Mouse (Mus musculus) liver, embryonic 16.5 days (tissue): ENCODE results near the gene Max. TPM values are rescaled to one million over a fixed set of nuclear protein-coding genes. Genes with fewer than 3 reads are reported as not detected.

Experiments used
- ATAC-seq: fragments of 200-750 bp; cut with Nextera tagmentation; 2 replicates; pipeline ENCODE4 v1.8.0; 2017; ENCODE audit warnings: low read depth, mild to moderate bottlenecking, moderate number of reproducible peaks, moderate library complexity
- H3K27ac ChIP-seq: fragments of 300-500 bp; sonication (generic); 2 replicates; pipeline ENCODE4 v1.5.1; 2014; ENCODE audit warnings: mild to moderate bottlenecking, low read length
- H3K27me3 ChIP-seq: fragments of 300-500 bp; sonication (generic); 2 replicates; pipeline ENCODE4 v1.6.1; 2014; ENCODE audit warnings: low read depth, low read length, mixed read lengths; ENCODE audit not compliant: control insufficient read depth, insufficient read depth
- H3K36me3 ChIP-seq: fragments of 300-500 bp; sonication (generic); 2 replicates; pipeline ENCODE4 v1.6.1; 2014; ENCODE audit warnings: mild to moderate bottlenecking; ENCODE audit not compliant: control insufficient read depth, insufficient read depth
- H3K4me1 ChIP-seq: fragments of 300-500 bp; sonication (generic); 2 replicates; pipeline ENCODE4 v1.6.1; 2014; ENCODE audit warnings: low read depth, low read length, mixed read lengths; ENCODE audit not compliant: control insufficient read depth
- H3K4me2 ChIP-seq: fragments of 300-500 bp; sonication (generic); 2 replicates; pipeline ENCODE4 v1.6.1; 2014; ENCODE audit warnings: low read depth, low read length, mixed read lengths
- H3K4me3 ChIP-seq: fragments of 300-500 bp; sonication (generic); 2 replicates; pipeline ENCODE4 v1.5.1; 2014; ENCODE audit warnings: low read depth, mild to moderate bottlenecking, low read length
- H3K9ac ChIP-seq: fragments of 300-500 bp; sonication (generic); 2 replicates; pipeline ENCODE4 v1.6.1; 2014; ENCODE audit warnings: low read depth, low read length
- H3K9me3 ChIP-seq: fragments of 300-500 bp; sonication (generic); replicated peaks from 2 replicates; pipeline ENCODE4 v1.6.1; 2016; ENCODE audit warnings: low read length; ENCODE audit not compliant: control insufficient read depth
- WGBS: fragments of 180-500 bp; shearing (Covaris S2); extraction: QIAGEN DNeasy Blood & Tissue Kit; methylation state at CpG from one replicate; pipeline ENCODE4 v1.1.7; 2014; ENCODE audit not compliant: insufficient replicate concordance; 5-methylcytosine and 5-hydroxymethylcytosine counted together
- polyA plus RNA-seq: library from polyadenylated mRNA; unstranded; fragments of >200 nt; fragmentation: Nextera tagmentation; extraction: Ambion mirVana; gene quantifications from 2 replicates; pipeline ENCODE4 v1.2.1, GENCODE M21; 2015

Gene Max
- polyA plus RNA-seq, 1 experiment from 2014 or later = 7.6 TPM

DNA sequence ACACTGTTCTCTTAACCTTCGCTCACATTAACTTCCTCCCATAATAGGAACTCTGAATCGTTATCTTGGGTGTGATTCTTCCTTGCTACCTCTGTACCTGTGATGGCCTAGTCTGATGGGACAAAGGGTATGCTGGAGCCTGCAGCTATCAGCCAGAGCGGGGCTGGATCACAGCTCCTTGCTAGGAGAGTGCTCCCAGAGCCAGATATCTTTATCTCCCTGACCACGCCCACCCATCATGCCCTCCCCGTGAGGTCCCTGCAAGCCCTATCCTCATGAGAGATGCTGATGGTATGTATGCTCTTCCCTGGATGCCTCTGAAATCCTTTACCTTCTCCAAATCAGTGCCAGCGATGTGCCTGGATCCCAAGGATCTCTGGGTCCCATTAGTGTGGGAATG, 31.8 kb downstream of the Max start:
- no peak overlapping the region for H3K4me3 ChIP-seq
- no peaks in the 10 kb centered on the region for H3K9me3 ChIP-seq
- H3K27ac ChIP-seq = no peak overlapping the region
- H3K4me2 ChIP-seq = no peak overlapping the region
- no peaks in the 10 kb centered on the region for H3K27me3 ChIP-seq
- H3K9ac ChIP-seq = no peak overlapping the region
- H3K36me3 ChIP-seq = no peaks in the 10 kb centered on the region
- WGBS = 40% methylated on average over 6 of the region's 6 CpGs
- H3K4me1 ChIP-seq = peaks cover 15% of the 10 kb centered on the region
- peak; percentile 96 for ATAC-seq

DNA sequence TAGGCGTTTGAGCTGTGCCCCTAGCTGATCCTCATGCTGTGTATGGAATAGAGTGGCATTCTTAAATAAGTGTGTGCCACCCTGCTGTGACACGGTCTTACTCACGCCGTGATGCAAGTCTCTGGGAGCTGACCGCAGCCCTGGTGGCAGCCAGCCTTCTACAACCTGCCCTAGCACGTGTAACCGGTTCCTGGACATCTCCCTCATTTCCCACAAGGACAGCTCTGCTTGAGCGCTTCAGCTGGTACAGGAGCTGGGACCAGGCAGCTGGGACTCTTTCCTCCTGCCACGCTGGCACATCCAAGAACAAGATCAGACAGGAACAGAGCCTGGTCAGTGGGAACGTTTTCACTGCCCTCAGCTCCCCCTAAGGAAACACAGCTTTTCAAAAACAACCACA, 34.5 kb downstream of the Max start:
- ATAC-seq = no peak
- Histone ChIP-seq H3K9me3 (no peaks in the 10 kb centered on the region), H3K4me2 (no peak overlapping the region), H3K36me3 (no peaks in the 10 kb centered on the region), H3K4me3 (no peak overlapping the region), H3K9ac (no peak overlapping the region), H3K27ac (no peak overlapping the region), H3K4me1 (peaks cover 15% of the 10 kb centered on the region), H3K27me3 (no peaks in the 10 kb centered on the region)
- WGBS = 64% methylated on average over 10 of the region's 10 CpGs

DNA sequence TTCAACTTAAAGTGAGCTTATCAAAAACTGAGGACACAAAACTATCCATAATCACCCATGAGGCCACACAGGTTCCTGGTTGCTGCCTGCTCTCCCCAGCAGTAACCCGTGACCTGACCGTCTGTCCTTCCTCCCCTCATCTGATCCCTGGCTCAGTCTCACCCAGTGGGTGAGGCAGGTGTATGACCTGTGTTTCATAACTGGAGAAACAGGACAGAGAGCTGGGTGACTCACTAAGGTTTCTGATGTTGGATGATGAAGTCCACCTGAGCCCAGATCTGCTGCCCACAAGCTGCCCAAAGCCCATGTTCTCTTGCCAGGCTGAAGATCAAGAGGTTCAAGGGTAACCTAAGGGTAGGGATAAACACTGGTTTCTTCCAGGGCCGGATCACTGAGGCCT, 35.0 kb downstream of the Max start:
- Histone ChIP-seq H3K4me2 (no peak overlapping the region), H3K4me1 (peaks cover 15% of the 10 kb centered on the region), H3K9me3 (no peaks in the 10 kb centered on the region), H3K27me3 (no peaks in the 10 kb centered on the region), H3K36me3 (no peaks in the 10 kb centered on the region), H3K4me3 (no peak overlapping the region), H3K9ac (no peak overlapping the region), H3K27ac (no peak overlapping the region)
- no peak for ATAC-seq
- 78% methylated on average over 3 of the region's 3 CpGs for WGBS

DNA sequence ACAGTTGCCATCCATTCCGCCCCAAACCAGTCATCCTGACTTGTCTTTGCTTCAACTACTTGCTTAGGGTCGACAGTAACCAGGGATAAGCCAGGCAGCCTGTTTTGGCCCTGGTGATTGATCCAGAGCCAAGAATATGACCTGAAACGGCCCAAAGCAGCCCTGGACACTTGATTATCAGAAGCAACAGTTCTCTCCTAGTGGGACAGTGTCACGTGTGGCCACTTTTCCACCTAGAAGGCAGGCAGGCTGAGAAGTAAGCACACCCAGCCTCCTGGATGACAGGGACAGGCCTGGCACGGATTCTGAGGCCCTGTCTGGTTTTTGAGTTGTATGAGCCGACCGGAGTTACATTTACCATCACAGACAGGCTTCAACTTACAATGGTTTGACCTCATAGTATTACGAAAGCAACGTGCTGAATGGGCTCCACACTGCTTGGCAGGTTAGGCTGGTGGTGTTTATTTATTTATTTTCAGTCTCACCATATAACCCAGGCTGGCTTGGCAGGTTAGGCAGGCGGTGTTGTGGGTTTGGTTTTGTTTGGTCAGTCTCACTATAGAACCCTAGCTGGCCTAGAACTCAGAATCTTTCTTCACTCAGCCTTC, 35.6 kb downstream of the Max start:
- H3K4me1 ChIP-seq = peaks cover 14% of the 10 kb centered on the region
- no peak overlapping the region for H3K4me2 ChIP-seq
- no peaks in the 10 kb centered on the region for H3K27me3 ChIP-seq
- no peak overlapping the region for H3K4me3 ChIP-seq
- WGBS = 66% methylated on average over 10 of the region's 10 CpGs
- no peak overlapping the region for H3K27ac ChIP-seq
- no peak for ATAC-seq
- no peaks in the 10 kb centered on the region for H3K9me3 ChIP-seq
- H3K36me3 ChIP-seq = no peaks in the 10 kb centered on the region
- no peak overlapping the region for H3K9ac ChIP-seq

DNA sequence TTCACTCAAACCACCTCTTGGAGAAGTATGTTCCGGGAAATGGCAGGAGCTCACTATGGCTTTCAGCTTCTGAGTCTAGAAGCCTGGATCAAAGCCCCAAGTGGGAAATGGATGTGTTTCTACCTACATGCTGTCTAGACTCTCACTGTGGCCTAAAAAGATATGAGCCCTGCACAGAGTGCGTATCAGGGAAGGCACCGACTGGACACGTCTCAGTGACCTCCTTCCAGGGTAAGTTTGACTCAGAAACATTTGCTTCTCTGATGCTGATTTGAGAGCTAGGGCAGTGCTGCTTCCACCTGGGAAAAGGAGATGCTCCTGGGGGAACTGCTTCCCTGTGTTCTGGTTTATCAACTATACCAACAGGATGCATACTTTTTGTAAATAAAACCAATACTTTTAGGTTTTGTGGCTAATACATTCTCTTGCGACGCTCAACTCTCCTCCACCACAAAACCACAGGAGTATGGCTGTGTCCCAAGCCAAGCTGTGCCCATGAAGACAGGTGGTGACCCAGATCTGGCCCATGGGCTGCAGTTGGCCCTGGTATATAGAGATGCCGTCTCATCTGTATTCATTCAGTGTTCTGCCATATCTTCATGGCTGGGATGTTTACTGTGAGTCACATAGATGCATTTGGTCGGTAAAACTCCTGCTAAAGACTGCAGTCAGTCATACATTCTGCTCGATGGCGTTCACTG, 36.9 kb downstream of the Max start:
- Histone ChIP-seq H3K27ac (no peak overlapping the region), H3K4me3 (no peak overlapping the region), H3K36me3 (peaks cover 2% of the 10 kb centered on the region; the same call in 1 of the 2 replicates), H3K4me1 (peaks cover 7% of the 10 kb centered on the region), H3K4me2 (no peak overlapping the region), H3K27me3 (no peaks in the 10 kb centered on the region), H3K9me3 (no peaks in the 10 kb centered on the region), H3K9ac (no peak overlapping the region)
- no peak for ATAC-seq
- WGBS = 78% methylated on average over 10 of the region's 10 CpGs

DNA sequence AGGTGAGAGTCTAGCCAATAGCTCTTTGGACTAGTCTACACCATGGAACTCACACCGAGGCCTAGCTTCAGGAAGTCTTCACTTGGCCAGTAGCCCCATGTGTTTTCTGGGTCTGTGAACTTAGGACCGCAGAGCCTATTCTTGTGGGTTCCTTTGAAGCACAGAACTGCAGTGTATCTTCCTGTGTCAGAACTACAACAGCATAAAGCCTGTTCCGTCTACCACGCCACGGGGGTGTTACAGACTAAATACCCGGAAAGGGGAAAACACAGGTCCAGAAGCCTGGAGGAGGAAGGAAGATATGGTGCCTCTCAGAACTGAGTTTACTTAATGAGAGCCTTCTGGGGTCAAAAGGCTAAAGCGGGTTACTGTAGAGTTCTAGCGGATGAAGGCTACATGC, 38.9 kb downstream of the Max start:
- 79% methylated on average over 8 of the region's 8 CpGs for WGBS
- H3K4me1 ChIP-seq = peaks cover 10% of the 10 kb centered on the region
- H3K4me2 ChIP-seq = no peak overlapping the region
- H3K4me3 ChIP-seq = no peak overlapping the region
- H3K27ac ChIP-seq = no peak overlapping the region
- no peaks in the 10 kb centered on the region for H3K27me3 ChIP-seq
- H3K36me3 ChIP-seq = peaks cover 2% of the 10 kb centered on the region; the same call in 1 of the 2 replicates
- H3K9ac ChIP-seq = no peak overlapping the region
- no peak for ATAC-seq
- no peaks in the 10 kb centered on the region for H3K9me3 ChIP-seq

DNA sequence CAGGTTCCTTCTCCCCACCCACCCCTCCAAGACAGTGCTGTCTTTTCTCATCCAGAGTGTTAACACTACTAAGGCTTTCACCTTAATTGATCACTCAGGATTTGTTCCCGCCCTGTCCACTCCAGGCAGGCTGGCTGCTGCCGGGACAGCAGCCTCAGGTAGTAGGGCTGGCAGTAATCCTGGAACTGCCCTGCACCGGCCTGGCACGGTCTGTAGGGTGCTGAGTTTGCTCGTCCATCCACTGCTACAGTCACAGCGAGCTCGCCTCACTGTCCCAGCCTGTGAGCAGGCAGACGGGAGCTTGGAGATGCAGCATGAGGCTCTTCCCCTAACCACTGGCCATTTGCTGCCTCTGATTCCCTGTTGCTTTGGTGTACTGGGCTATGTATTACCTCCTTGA, 41.0 kb downstream of the Max start:
- WGBS = 87% methylated on average over 8 of the region's 8 CpGs
- no peak for ATAC-seq
- no peaks in the 10 kb centered on the region for H3K27me3 ChIP-seq

DNA sequence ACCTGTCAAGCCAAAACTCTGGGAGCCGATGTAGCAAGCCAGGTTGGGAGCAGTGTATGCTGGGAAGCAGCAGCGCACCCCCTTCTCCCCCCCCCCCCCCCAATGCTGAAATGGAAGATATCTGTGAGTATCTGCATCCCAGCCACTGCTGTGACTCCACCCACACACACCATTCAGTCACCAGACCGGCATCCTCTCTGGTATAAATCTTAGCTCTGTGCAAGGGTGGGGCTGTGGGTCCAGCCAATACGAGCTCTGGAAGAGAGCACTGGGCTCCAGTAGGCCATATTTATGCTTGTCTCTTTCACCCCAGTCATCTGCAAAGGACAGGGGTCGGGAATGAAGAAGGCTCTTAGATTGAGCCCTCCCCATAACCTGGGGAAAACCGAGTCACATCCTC, 41.6 kb downstream of the Max start:
- Histone ChIP-seq H3K27ac (no peak overlapping the region), H3K9ac (no peak overlapping the region), H3K4me3 (no peak overlapping the region), H3K4me2 (no peak overlapping the region), H3K36me3 (peaks cover 12% of the 10 kb centered on the region; the same call in 1 of the 2 replicates), H3K4me1 (peaks cover 15% of the 10 kb centered on the region), H3K27me3 (no peaks in the 10 kb centered on the region), H3K9me3 (no peaks in the 10 kb centered on the region)
- ATAC-seq = no peak
- WGBS = 70% methylated on average over 5 of the region's 6 CpGs

More for the DNA sequence above, 41.0 kb downstream of the Max start:
- Histone ChIP-seq H3K36me3 (peaks cover 12% of the 10 kb centered on the region; the same call in 1 of the 2 replicates), H3K9me3 (no peaks in the 10 kb centered on the region), H3K27ac (no peak overlapping the region), H3K9ac (no peak overlapping the region), H3K4me3 (no peak overlapping the region), H3K4me2 (no peak overlapping the region), H3K4me1 (peaks cover 15% of the 10 kb centered on the region)

DNA sequence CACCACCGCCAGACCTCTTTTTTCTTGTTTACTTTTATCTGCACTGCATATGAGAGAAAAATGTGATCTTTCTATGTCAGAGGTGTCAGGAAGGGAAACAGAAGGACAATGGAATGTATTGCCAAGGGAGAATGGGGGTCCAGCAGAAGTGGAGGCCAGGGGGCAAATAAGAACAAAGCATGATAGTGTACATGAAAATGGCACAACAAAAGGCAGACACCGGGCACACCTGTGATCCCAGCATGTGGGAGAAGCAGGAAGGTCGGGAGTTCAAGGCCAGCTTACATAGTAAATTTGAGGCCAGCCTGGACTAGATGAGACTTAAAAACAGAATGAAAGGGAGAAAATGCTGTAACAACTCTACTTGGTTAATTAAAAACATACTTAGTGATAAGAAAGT, 43.1 kb downstream of the Max start:
- peaks cover 15% of the 10 kb centered on the region for H3K4me1 ChIP-seq
- no peak overlapping the region for H3K4me2 ChIP-seq
- no peak overlapping the region for H3K9ac ChIP-seq
- no peaks in the 10 kb centered on the region for H3K27me3 ChIP-seq
- 65% methylated on average over 3 of the region's 3 CpGs for WGBS
- H3K36me3 ChIP-seq = peaks cover 12% of the 10 kb centered on the region; the same call in 1 of the 2 replicates
- peak overlapping the region; percentile 13; the same call in 1 of the 2 replicates for H3K27ac ChIP-seq
- no peaks in the 10 kb centered on the region for H3K9me3 ChIP-seq
- no peak overlapping the region for H3K4me3 ChIP-seq
- ATAC-seq = no peak
